Mouse (Mus musculus) inflammation-experienced regulatory T-cells, adult 6 months (primary cell): ENCODE data around the gene Grin3b. TPM values are rescaled to one million over a fixed set of nuclear protein-coding genes. Genes with fewer than 3 reads are reported as not detected.
A peak's percentile ranks its signal among the peaks of the same experiment; 100 is the strongest.

Experiments used
- ATAC-seq: one replicate; pipeline ENCODE4 v1.8.0; 2017
- polyA plus RNA-seq, 3 experiments: library from polyadenylated mRNA; unstranded; fragments of 100-300 nt; shearing (Covaris generic); gene quantifications; one replicate each; pipeline ENCODE4 v1.2.1; 2017

The Grin3b gene
- polyA plus RNA-seq, 3 experiments from 2014 or later = 0.16 to 0.20 TPM; not detected in 1

GRCm38 (mm10) chr10:80018739-80019297 lies 48.3 kb downstream of the Grin3b start:
- peak; percentile 24 for ATAC-seq

GRCm38 (mm10) chr10:80019471-80020131 lies 49.1 kb downstream of the Grin3b start:
- ATAC-seq = no peak

GRCm38 (mm10) chr10:80020191-80020590 lies 49.7 kb downstream of the Grin3b start:
- ATAC-seq = no peak

- no peak for ATAC-seq
Measured at GRCm38 (mm10) chr10:80020603-80021319, 50.2 kb downstream of the Grin3b start.

- ATAC-seq = no peak
Measured at GRCm38 (mm10) chr10:80021320-80021641, 50.8 kb downstream of the Grin3b start.

- no peak for ATAC-seq
Measured at GRCm38 (mm10) chr10:80022164-80022563, 51.6 kb downstream of the Grin3b start.

- no peak for ATAC-seq
Measured at GRCm38 (mm10) chr10:80022806-80023205, 52.3 kb downstream of the Grin3b start.

- ATAC-seq = peak; percentile 21
Measured at GRCm38 (mm10) chr10:80023758-80024157, 53.2 kb downstream of the Grin3b start.

- peak; percentile 92 for ATAC-seq
Measured at GRCm38 (mm10) chr10:80024229-80025043, 53.9 kb downstream of the Grin3b start.

GRCm38 (mm10) chr10:80025044-80025347 lies 54.5 kb downstream of the Grin3b start:
- ATAC-seq = no peak

- ATAC-seq = no peak
Measured at GRCm38 (mm10) chr10:80025463-80025862, 54.9 kb downstream of the Grin3b start.

- no peak for ATAC-seq
Measured at GRCm38 (mm10) chr10:80025889-80026288, 55.4 kb downstream of the Grin3b start.

Other genes with a start within 250 kb of the Grin3b start
- gene Polrmt, start 224.1 kb upstream of the Grin3b start, polyA plus RNA-seq = 10 to 100 TPM; 10.6 to 19.2 (median 17.1) TPM
- under 1 TPM in 1 of 3 experiments, not detected in 2; 0.24 TPM for gene Fgf22, start 215.6 kb upstream of the Grin3b start, polyA plus RNA-seq
- gene Rnf126, start 203.8 kb upstream of the Grin3b start, polyA plus RNA-seq = 1 to 10 TPM; 2.1 to 2.8 (median 2.7) TPM
- 1 to 10 TPM in 1 of 3 experiments, under 1 TPM in 1, not detected in 1; 0.21 to 1.2 TPM for gene Fstl3, start 193.4 kb upstream of the Grin3b start, polyA plus RNA-seq
- gene Prss57, start 179.8 kb upstream of the Grin3b start, polyA plus RNA-seq = 1 to 10 TPM in 1 of 3 experiments, under 1 TPM in 1, not detected in 1; 0.57 to 1.1 TPM
- under 1 TPM in 1 of 3 experiments, not detected in 2; 0.43 TPM for gene Palm, start 177.1 kb upstream of the Grin3b start, polyA plus RNA-seq
- not detected for gene Misp, start 149.7 kb upstream of the Grin3b start, polyA plus RNA-seq
- gene Ptbp1, start 116.3 kb upstream of the Grin3b start, polyA plus RNA-seq = 100 to 1,000 TPM in 2 of 3 experiments, 10 to 100 TPM in 1; 97.4 to 169 (median 149) TPM
- gene Prtn3, start 96.2 kb upstream of the Grin3b start, polyA plus RNA-seq = not detected
- 1 to 10 TPM; 1.6 to 3.3 (median 2.2) TPM for gene Plppr3, start 96.1 kb upstream of the Grin3b start, polyA plus RNA-seq
- not detected for gene Elane, start 84.5 kb upstream of the Grin3b start, polyA plus RNA-seq
- gene Cfd, start 79.9 kb upstream of the Grin3b start, polyA plus RNA-seq = not detected
- 1 to 10 TPM; 5.7 to 7.9 (median 7.1) TPM for gene Med16, start 61.8 kb upstream of the Grin3b start, polyA plus RNA-seq
- 1 to 10 TPM in 1 of 3 experiments, not detected in 2; 5.5 TPM for gene Gm26602, start 59.9 kb upstream of the Grin3b start, polyA plus RNA-seq
- gene Kiss1r, start 53.7 kb upstream of the Grin3b start, polyA plus RNA-seq = not detected
- 100 to 1,000 TPM in 1 of 3 experiments, 10 to 100 TPM in 2; 96.5 to 106 (median 96.9) TPM for gene R3hdm4, start 49.5 kb upstream of the Grin3b start, polyA plus RNA-seq
- 1 to 10 TPM; 2.1 to 3.5 (median 2.4) TPM for gene Arid3a, start 43.7 kb upstream of the Grin3b start, polyA plus RNA-seq
- gene Wdr18, start 10.6 kb upstream of the Grin3b start, polyA plus RNA-seq = 10 to 100 TPM; 66.6 to 85.2 (median 74.2) TPM
- gene Tmem259, start 13.6 kb downstream of the Grin3b start, polyA plus RNA-seq = 1 to 10 TPM; 2.0 to 2.5 (median 2.0) TPM
- 100 to 1,000 TPM; 672 to 989 (median 979) TPM for gene Cnn2, start 17.9 kb downstream of the Grin3b start, polyA plus RNA-seq
- 10 to 100 TPM; 10.7 to 14.2 (median 13.3) TPM for gene Abca7, start 25.8 kb downstream of the Grin3b start, polyA plus RNA-seq
- 100 to 1,000 TPM; 242 to 254 (median 251) TPM for gene Arhgap45, start 45.9 kb downstream of the Grin3b start, polyA plus RNA-seq
- 100 to 1,000 TPM; 137 to 227 (median 211) TPM for gene Polr2e, start 69.1 kb downstream of the Grin3b start, polyA plus RNA-seq
- gene Gpx4, start 76.5 kb downstream of the Grin3b start, polyA plus RNA-seq = 100 to 1,000 TPM; 346 to 445 (median 381) TPM
- gene Sbno2, start 134.9 kb downstream of the Grin3b start, polyA plus RNA-seq = 10 to 100 TPM; 30.4 to 39.1 (median 32.6) TPM
- 10 to 100 TPM; 23.5 to 30.3 (median 25.5) TPM for gene Stk11, start 145.1 kb downstream of the Grin3b start, polyA plus RNA-seq
- 100 to 1,000 TPM; 297 to 357 (median 299) TPM for gene Atp5d, start 167.9 kb downstream of the Grin3b start, polyA plus RNA-seq
- gene Cbarp, start 170.1 kb downstream of the Grin3b start, polyA plus RNA-seq = 1 to 10 TPM in 2 of 3 experiments, under 1 TPM in 1; 0.60 to 2.3 (median 1.3) TPM
- 1 to 10 TPM; 7.3 to 9.3 (median 7.5) TPM for gene Midn, start 177.6 kb downstream of the Grin3b start, polyA plus RNA-seq
- gene Cirbp, start 195.3 kb downstream of the Grin3b start, polyA plus RNA-seq = 100 to 1,000 TPM in 2 of 3 experiments, 10 to 100 TPM in 1; 84.2 to 255 (median 213) TPM
- 10 to 100 TPM; 17.9 to 28.4 (median 20.5) TPM for gene 1600002K03Rik, start 202.2 kb downstream of the Grin3b start, polyA plus RNA-seq
- gene Efna2, start 208.8 kb downstream of the Grin3b start, polyA plus RNA-seq = not detected